Mouse (Mus musculus): Measurements from ENCODE around the gene Dpp6.

Gene Dpp6

DNA sequence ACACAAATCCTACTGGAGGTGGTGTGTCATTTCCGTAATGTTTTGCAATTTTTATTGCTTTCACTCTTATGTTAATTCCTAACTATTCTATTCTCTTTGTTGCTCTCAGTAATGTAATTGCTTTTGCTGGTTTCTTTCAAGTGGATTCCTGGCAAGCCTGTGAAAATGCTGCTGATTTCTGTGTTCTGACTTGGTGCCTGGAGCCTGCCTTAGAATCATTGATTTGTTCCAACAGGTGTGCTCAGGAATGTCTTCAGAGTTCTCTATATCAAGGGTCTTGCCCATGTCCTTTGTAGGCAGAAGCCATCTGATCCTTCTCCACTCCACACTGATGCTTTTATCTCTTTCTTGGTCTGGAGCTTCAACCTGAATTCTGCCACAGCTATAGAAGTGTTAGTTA is 526.6 kb downstream of the Dpp6 start:
- H3K36me3 ChIP-seq (ENCODE audit: control insufficient read depth, insufficient read depth, low read length, poor library complexity, severe bottlenecking) = no peaks in the 10 kb centered on the region
- no peak for DNase-seq (ENCODE audit: low read depth, low spot score)
- no peaks in the 10 kb centered on the region for H3K27me3 ChIP-seq (ENCODE audit: control insufficient read depth, insufficient read depth, low read length, poor library complexity, severe bottlenecking)

- H3K27me3 ChIP-seq (ENCODE audit: control insufficient read depth, insufficient read depth, low read length, poor library complexity, severe bottlenecking) = no peaks in the 10 kb centered on the region
- H3K36me3 ChIP-seq (ENCODE audit: control insufficient read depth, insufficient read depth, low read length, poor library complexity, severe bottlenecking) = no peaks in the 10 kb centered on the region
- no peak for DNase-seq (ENCODE audit: low read depth, low spot score)
Observed at GRCm38 (mm10) chr5:27348181-27349095, 531.4 kb downstream of the Dpp6 start.

DNA sequence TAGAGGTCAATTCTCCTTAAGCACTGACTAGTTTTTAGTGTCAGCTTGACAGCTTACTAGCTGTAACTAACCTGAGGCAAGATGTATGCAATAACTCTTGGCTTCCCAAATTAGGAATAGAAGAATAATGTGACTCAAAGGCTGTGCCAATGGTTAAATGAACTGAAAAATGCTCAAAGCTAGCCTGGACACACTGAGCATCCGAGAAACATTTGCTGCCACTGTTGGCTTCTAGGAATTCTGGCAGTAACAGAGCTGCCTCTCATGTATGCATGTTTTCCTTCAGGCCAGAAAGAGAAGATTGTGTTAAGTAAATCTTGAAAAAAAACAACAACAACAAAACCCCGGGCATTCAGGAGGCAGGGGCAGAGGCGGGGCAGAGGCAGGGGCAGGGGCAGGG is 540.6 kb downstream of the Dpp6 start:
- H3K36me3 ChIP-seq (ENCODE audit: control insufficient read depth, insufficient read depth, low read length, poor library complexity, severe bottlenecking) = no peaks in the 10 kb centered on the region
- DNase-seq (ENCODE audit: low read depth, low spot score) = no peak
- H3K27me3 ChIP-seq (ENCODE audit: control insufficient read depth, insufficient read depth, low read length, poor library complexity, severe bottlenecking) = no peaks in the 10 kb centered on the region

DNA sequence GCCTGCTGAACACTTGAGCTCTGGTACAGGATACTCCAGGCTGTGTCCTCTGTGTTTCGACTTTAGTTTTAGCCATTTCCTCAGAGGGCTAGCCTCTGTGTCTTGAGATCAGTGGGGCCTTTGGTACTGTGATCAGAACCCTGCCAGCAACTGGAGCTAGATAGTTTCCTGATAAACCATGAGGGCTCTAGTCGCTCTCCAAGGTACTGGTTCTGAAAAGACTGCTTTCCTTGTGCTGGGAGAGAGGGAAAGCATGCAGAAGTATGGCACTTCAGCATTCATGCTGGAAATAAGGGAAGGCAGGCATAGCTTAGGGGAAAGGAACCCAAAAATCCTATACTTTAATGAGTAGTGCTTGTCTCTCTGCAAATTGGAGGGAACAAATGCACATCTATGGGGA is 548.9 kb downstream of the Dpp6 start:
- no peak for DNase-seq (ENCODE audit: low read depth, low spot score)
- Histone ChIP-seq H3K27me3 (ENCODE audit: control insufficient read depth, insufficient read depth, low read length, poor library complexity, severe bottlenecking) (no peaks in the 10 kb centered on the region), H3K36me3 (ENCODE audit: control insufficient read depth, insufficient read depth, low read length, poor library complexity, severe bottlenecking) (no peaks in the 10 kb centered on the region)

DNA sequence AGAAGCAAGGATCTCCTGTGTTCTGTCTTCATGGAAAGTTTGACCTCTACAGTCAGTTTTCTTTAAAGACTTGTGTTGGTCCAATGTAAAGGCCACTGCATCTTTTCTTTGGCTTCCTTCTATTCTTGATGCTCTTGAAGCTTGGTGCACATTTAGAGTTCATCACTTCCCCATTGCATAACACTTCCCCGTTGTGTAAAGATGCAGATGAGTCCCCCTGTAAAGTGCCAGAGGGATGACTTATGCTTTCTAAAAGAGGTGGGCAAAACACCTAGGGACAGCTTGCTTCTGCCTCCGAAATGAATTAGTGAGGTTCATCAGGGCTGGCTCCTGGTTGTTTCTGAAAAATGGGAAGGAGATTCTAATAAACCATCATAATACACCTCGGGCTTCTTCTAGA is 553.8 kb downstream of the Dpp6 start:
- no peak for DNase-seq (ENCODE audit: low read depth, low spot score)
- H3K27me3 ChIP-seq (ENCODE audit: control insufficient read depth, insufficient read depth, low read length, poor library complexity, severe bottlenecking) = no peaks in the 10 kb centered on the region
- no peaks in the 10 kb centered on the region for H3K36me3 ChIP-seq (ENCODE audit: control insufficient read depth, insufficient read depth, low read length, poor library complexity, severe bottlenecking)

DNA sequence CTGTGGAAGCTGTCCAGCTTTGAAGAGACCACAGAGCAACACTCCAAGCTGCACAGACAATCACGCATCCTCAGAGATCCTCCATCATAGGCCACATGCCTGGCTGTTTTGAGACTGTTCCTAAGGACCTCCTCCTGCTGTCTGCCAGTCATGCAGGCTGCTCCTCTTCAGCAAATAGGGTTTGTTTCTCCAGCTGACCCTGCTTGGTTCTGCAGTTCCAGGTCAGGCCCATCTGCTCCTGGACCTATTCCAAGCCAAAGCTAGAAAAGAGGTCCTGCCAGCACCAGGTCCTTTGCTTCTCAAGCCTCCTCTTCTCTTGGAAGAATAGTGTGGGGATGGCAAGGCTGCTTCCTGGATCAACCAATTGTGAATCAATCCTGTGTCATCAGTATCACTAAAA is 556.9 kb downstream of the Dpp6 start:
- H3K27me3 ChIP-seq (ENCODE audit: control insufficient read depth, insufficient read depth, low read length, poor library complexity, severe bottlenecking) = no peaks in the 10 kb centered on the region
- H3K36me3 ChIP-seq (ENCODE audit: control insufficient read depth, insufficient read depth, low read length, poor library complexity, severe bottlenecking) = no peaks in the 10 kb centered on the region
- no peak for DNase-seq (ENCODE audit: low read depth, low spot score)

DNA sequence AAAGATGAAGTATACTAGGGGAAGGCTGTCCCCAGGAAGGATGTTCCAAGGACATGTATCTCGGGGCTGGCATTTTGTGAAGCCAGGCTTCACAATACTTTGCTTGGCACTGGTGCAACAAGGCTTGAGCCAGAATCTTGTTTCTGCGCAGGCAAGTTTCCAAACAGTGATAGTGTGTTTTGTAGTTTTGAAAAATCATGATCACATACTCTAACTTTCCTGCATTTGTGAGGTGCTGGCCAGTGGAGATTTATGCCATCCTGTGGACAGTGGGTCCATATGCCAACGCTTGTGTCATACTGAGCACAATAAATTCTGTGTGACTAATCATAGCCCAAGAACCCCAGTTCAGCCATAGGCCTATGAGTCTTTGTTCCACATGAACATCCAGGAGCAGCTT is 558.8 kb downstream of the Dpp6 start:
- no peak for DNase-seq (ENCODE audit: low read depth, low spot score)
- H3K27me3 ChIP-seq (ENCODE audit: control insufficient read depth, insufficient read depth, low read length, poor library complexity, severe bottlenecking) = no peaks in the 10 kb centered on the region
- H3K36me3 ChIP-seq (ENCODE audit: control insufficient read depth, insufficient read depth, low read length, poor library complexity, severe bottlenecking) = no peaks in the 10 kb centered on the region

DNA sequence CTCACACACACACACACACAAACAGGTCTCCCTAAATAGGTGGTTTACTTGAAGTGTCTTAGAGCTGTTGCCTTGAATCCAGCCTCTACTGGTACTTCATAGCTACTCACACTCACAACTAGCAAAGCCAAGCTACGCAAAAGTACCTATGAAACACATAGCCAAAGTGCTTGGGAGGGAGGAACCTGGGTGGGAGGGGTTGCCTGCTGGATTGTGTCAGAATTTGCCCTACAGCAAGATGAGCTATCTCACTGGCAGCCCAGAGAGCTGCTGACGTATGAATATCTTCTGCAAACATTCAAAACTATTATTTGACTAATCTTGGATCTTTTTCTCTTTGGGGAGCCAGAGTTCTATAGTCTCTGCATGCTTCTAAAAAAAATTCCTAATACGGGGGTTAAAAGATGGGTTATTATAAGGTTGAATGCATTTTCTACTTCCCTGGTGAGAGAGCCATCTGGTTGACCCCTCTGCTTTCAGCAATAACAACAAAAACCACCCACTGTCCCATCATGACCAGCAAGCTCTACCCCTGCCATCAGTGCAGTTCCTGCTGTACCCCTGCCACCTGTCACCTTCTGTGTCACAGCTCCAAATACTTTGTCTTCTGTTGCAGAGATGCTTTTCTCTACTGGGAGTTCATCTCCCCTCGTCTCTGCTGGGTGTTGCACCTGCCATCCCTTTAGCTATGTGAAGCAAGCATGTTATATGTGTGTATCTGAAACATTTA is 563.8 kb downstream of the Dpp6 start:
- no peak for DNase-seq (ENCODE audit: low read depth, low spot score)
- Histone ChIP-seq H3K27me3 (ENCODE audit: control insufficient read depth, insufficient read depth, low read length, poor library complexity, severe bottlenecking) (no peaks in the 10 kb centered on the region), H3K36me3 (ENCODE audit: control insufficient read depth, insufficient read depth, low read length, poor library complexity, severe bottlenecking) (no peaks in the 10 kb centered on the region)

GRCm38 (mm10) chr5:27398371-27398770 is 581.4 kb downstream of the Dpp6 start:
- Histone ChIP-seq H3K36me3 (ENCODE audit: control insufficient read depth, insufficient read depth, low read length, poor library complexity, severe bottlenecking) (no peaks in the 10 kb centered on the region), H3K27me3 (ENCODE audit: control insufficient read depth, insufficient read depth, low read length, poor library complexity, severe bottlenecking) (no peaks in the 10 kb centered on the region)
- DNase-seq (ENCODE audit: low read depth, low spot score) = no peak

DNA sequence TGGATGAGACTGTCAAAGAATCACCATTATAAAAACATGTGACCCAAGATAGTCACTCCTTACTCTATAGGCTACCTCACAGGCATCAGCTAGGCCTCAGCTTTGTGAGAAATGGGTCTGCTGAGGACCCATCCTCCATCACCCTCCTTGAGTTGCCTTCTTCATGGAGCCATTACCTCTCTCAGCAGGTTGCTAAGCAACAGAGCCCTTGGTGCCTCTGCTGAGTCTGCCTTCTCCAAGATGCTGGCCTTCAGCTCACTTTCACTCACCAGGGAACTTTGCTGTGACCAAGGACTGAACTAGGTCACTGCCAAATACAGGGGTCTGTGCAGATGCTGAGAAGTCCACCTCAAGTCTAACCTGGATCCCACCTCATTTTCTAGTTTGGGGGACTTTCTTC is 582.1 kb downstream of the Dpp6 start:
- DNase-seq (ENCODE audit: low read depth, low spot score) = no peak
- Histone ChIP-seq H3K36me3 (ENCODE audit: control insufficient read depth, insufficient read depth, low read length, poor library complexity, severe bottlenecking) (no peaks in the 10 kb centered on the region), H3K27me3 (ENCODE audit: control insufficient read depth, insufficient read depth, low read length, poor library complexity, severe bottlenecking) (no peaks in the 10 kb centered on the region)

DNA sequence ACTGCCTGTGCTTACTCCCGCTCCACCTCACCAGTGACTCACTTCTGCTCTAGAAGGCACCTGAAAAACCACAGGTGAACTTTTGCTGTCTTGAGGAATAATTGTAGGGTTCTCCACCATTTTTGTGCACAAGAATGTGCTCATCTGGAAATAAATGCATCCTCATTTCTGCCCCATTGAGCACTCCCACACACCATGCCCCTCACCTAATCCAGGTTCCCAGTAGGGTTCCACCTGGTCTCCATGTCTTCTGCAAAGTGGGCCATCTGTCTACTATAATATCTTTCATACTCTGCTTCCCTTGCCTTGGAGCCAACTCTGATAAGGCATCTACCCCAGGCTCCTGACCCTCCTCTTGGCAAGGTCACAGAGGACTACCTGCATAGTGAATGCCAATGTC is 585.6 kb downstream of the Dpp6 start:
- no peak for DNase-seq (ENCODE audit: low read depth, low spot score)

GRCm38 (mm10) chr5:27408854-27409253 is 591.9 kb downstream of the Dpp6 start:
- Histone ChIP-seq H3K27me3 (ENCODE audit: control insufficient read depth, insufficient read depth, low read length, poor library complexity, severe bottlenecking) (no peaks in the 10 kb centered on the region), H3K36me3 (ENCODE audit: control insufficient read depth, insufficient read depth, low read length, poor library complexity, severe bottlenecking) (no peaks in the 10 kb centered on the region)
- DNase-seq (ENCODE audit: low read depth, low spot score) = no peak

More for the DNA sequence above, 585.6 kb downstream of the Dpp6 start:
- Histone ChIP-seq H3K27me3 (ENCODE audit: control insufficient read depth, insufficient read depth, low read length, poor library complexity, severe bottlenecking) (no peaks in the 10 kb centered on the region), H3K36me3 (ENCODE audit: control insufficient read depth, insufficient read depth, low read length, poor library complexity, severe bottlenecking) (no peaks in the 10 kb centered on the region)

GRCm38 (mm10) chr5:27413023-27413422 is 596.0 kb downstream of the Dpp6 start:
- Histone ChIP-seq H3K27me3 (ENCODE audit: control insufficient read depth, insufficient read depth, low read length, poor library complexity, severe bottlenecking) (no peaks in the 10 kb centered on the region), H3K36me3 (ENCODE audit: control insufficient read depth, insufficient read depth, low read length, poor library complexity, severe bottlenecking) (no peaks in the 10 kb centered on the region)
- no peak for DNase-seq (ENCODE audit: low read depth, low spot score)

DNA sequence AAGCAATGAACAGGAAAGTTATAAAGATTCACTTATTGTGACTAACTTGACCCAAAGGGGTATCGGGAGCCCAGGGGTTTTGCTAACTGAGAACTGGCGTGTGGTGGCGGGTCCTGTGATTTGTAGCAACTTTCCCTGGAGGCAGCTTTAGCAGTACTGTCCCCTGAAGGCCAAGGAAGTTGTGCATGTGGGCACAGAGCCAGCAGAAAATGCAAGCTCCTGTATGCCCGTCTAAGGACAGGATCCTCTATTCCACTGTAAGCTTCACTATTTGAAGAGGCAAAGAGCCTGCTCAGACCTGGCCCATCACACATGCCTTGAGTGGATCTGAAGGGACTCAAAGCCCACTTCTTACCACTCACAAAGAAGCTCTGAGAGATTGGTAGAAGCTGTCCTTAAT is 598.5 kb downstream of the Dpp6 start:
- no peak for DNase-seq (ENCODE audit: low read depth, low spot score)
- no peaks in the 10 kb centered on the region for H3K36me3 ChIP-seq (ENCODE audit: control insufficient read depth, insufficient read depth, low read length, poor library complexity, severe bottlenecking)
- no peaks in the 10 kb centered on the region; the same call in 1 of the 2 replicates for H3K27me3 ChIP-seq (ENCODE audit: control insufficient read depth, insufficient read depth, low read length, poor library complexity, severe bottlenecking)

GRCm38 (mm10) chr5:27416571-27416970 is 599.6 kb downstream of the Dpp6 start:
- Histone ChIP-seq H3K36me3 (ENCODE audit: control insufficient read depth, insufficient read depth, low read length, poor library complexity, severe bottlenecking) (no peaks in the 10 kb centered on the region), H3K27me3 (ENCODE audit: control insufficient read depth, insufficient read depth, low read length, poor library complexity, severe bottlenecking) (no peaks in the 10 kb centered on the region; the same call in 1 of the 2 replicates)
- DNase-seq (ENCODE audit: low read depth, low spot score) = no peak

Measured in splenic B cell, adult 2 months (primary cell).